Mouse (Mus musculus): ENCODE data around the gene Pnp. TPM values are rescaled to one million over a fixed set of nuclear protein-coding genes. Genes with fewer than 3 reads are reported as not detected.

Gene Pnp
- total RNA-seq (2014; rRNA removed) (18.8 and 35.9 TPM in 2 replicates), polyA plus RNA-seq (2015; fragmentation: Nextera tagmentation; extraction: Ambion mirVana) (12.5 and 14.4 TPM in 2 replicates)

DNA sequence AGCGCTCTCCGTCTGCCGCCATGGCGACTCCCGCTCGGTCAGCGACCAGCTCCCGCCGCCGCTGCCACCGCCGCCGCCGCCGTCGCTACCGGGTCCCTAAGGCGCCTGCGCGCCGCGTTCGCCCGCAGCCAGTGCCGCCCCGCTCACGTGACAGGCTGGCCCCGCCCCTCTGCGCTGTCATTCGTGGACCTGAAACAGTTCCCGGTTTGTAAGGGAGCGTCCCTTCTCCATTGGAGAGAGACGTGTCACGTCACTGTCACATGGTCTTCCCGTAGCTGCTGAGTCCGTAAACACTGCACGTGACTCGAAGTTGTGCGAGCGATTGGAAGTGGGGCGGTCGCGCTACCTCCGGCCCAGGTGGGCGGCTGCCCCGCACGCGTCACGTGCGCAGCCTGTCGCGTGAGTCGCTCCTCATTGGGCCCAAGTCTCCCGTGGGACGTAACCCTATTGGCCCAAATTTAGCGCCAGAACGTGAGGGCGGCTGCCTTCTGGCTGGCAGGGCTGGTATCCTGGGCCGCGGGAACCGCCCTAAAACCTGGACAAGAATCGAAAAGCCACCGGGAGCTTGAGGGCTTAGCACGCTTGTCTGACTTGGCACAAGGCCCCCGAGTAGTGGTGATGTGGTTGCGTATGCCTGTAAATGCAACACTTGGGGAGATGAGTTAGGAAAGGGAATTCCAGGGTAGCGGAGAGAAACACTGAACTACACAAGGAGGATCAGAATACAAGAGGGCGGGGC, at the start of gene Pnp, which contains the start of gene Pip4p1:
TSS of gene Pnp (plus strand) at position 329 of the 739 bp plus-strand sequence.
TSS of gene Pip4p1 (minus strand) at position 103 of the 739 bp plus-strand sequence.
- Histone ChIP-seq H3K36me3 (ENCODE audit: insufficient read depth, low read length) (peaks cover 23% of the 10 kb centered on the region), H3K9ac (replicated peaks; ENCODE audit: low read length, poor library complexity, severe bottlenecking) (peak within 1 kb of the TSS; percentile 99), H3K27me3 (ENCODE audit: insufficient read depth, low read length) (no peaks in the 10 kb centered on the region), H3K4me3 (ENCODE audit: low read depth, low read length) (peak within 1 kb of the TSS; percentile 97), H3K9me3 (ENCODE audit: low read length) (no peaks in the 10 kb centered on the region), H3K4me2 (ENCODE audit: low read depth, low read length, poor library complexity, severe bottlenecking) (peak within 1 kb of the TSS; percentile 89), H3K4me1 (ENCODE audit: insufficient read depth, low read length) (peaks cover 8% of the 10 kb centered on the region; the same call in 1 of the 2 replicates), H3K27ac (ENCODE audit: low read depth, low read length) (peak within 1 kb of the TSS; percentile 85)
- whole genome bisulfite sequencing, result under 1% methylated on average over 59 of the region's 68 CpGs
- DNase-seq (ENCODE audit: low spot score) (peak; percentile 100), ATAC-seq (ENCODE audit: low FRiP score) (peak; percentile 100)
- no peak for TF ChIP-seq CTCF (IDR thresholded peaks at IDR 0.05)

DNA sequence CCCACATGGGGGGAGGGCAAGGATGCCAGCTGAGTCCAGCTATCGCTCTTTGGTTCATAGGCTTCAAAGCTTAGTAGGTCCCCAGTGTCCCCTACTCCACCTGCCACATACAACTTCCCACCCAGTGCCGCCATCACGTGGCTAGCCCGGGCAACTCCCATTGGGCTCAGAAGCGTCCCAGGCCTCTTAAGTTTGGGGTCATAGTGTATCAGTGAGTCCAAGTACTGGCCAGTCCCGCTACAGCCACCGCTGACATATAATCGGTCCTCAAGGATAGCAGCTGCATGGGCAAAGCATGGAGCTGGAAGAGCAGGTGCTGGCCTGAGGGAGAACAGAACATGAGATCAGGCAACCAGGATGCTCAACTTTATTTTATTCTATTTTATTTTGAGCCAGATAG, 39.3 kb upstream of the Pnp start:
- H3K4me2 ChIP-seq (ENCODE audit: low read depth, low read length, poor library complexity, severe bottlenecking), result no peak overlapping the region
- no peak overlapping the region for H3K27ac ChIP-seq (ENCODE audit: low read depth, low read length)
- ATAC-seq (ENCODE audit: low FRiP score) (no peak), DNase-seq (ENCODE audit: low spot score) (no peak)
- no peaks in the 10 kb centered on the region for H3K27me3 ChIP-seq (ENCODE audit: insufficient read depth, low read length)
- H3K9ac ChIP-seq (replicated peaks; ENCODE audit: low read length, poor library complexity, severe bottlenecking), result no peak overlapping the region
- TF ChIP-seq CTCF (IDR thresholded peaks at IDR 0.05), result no peak
- WGBS, result 95% methylated on average over 8 of the region's 8 CpGs
- H3K4me1 ChIP-seq (ENCODE audit: insufficient read depth, low read length), result no peaks in the 10 kb centered on the region
- H3K4me3 ChIP-seq (ENCODE audit: low read depth, low read length), result no peak overlapping the region
- no peaks in the 10 kb centered on the region for H3K36me3 ChIP-seq (ENCODE audit: insufficient read depth, low read length)
- H3K9me3 ChIP-seq (ENCODE audit: low read length), result no peaks in the 10 kb centered on the region

GRCm38 (mm10) chr14:50892091-50892490, 38.8 kb upstream of the Pnp start:
- no peaks in the 10 kb centered on the region for H3K4me1 ChIP-seq (ENCODE audit: insufficient read depth, low read length)
- no peaks in the 10 kb centered on the region for H3K9me3 ChIP-seq (ENCODE audit: low read length)
- H3K36me3 ChIP-seq (ENCODE audit: insufficient read depth, low read length), result no peaks in the 10 kb centered on the region
- H3K27me3 ChIP-seq (ENCODE audit: insufficient read depth, low read length), result no peaks in the 10 kb centered on the region
- DNase-seq (ENCODE audit: low spot score) (no peak), ATAC-seq (ENCODE audit: low FRiP score) (no peak)
- no peak overlapping the region for H3K4me2 ChIP-seq (ENCODE audit: low read depth, low read length, poor library complexity, severe bottlenecking)
- H3K4me3 ChIP-seq (ENCODE audit: low read depth, low read length), result no peak overlapping the region
- 89% methylated on average over 7 of the region's 7 CpGs for WGBS
- no peak overlapping the region for H3K27ac ChIP-seq (ENCODE audit: low read depth, low read length)
- no peak overlapping the region for H3K9ac ChIP-seq (replicated peaks; ENCODE audit: low read length, poor library complexity, severe bottlenecking)
- no peak for TF ChIP-seq CTCF (IDR thresholded peaks at IDR 0.05)

GRCm38 (mm10) chr14:50892541-50893459, 38.1 kb upstream of the Pnp start:
- Histone ChIP-seq H3K4me1 (ENCODE audit: insufficient read depth, low read length) (no peaks in the 10 kb centered on the region), H3K4me2 (ENCODE audit: low read depth, low read length, poor library complexity, severe bottlenecking) (no peak overlapping the region), H3K4me3 (ENCODE audit: low read depth, low read length) (no peak overlapping the region), H3K9me3 (ENCODE audit: low read length) (no peaks in the 10 kb centered on the region), H3K27ac (ENCODE audit: low read depth, low read length) (no peak overlapping the region), H3K27me3 (ENCODE audit: insufficient read depth, low read length) (no peaks in the 10 kb centered on the region), H3K9ac (replicated peaks; ENCODE audit: low read length, poor library complexity, severe bottlenecking) (no peak overlapping the region), H3K36me3 (ENCODE audit: insufficient read depth, low read length) (no peaks in the 10 kb centered on the region)
- DNase-seq (ENCODE audit: low spot score) (no peak), ATAC-seq (ENCODE audit: low FRiP score) (no peak)
- 86% methylated on average over 22 of the region's 22 CpGs for WGBS
- TF ChIP-seq CTCF (IDR thresholded peaks at IDR 0.05), result no peak

- no peak overlapping the region for H3K27ac ChIP-seq (ENCODE audit: low read depth, low read length)
- H3K9ac ChIP-seq (replicated peaks; ENCODE audit: low read length, poor library complexity, severe bottlenecking), result no peak overlapping the region
- no peak overlapping the region for H3K4me3 ChIP-seq (ENCODE audit: low read depth, low read length)
- ATAC-seq (ENCODE audit: low FRiP score) (no peak), DNase-seq (ENCODE audit: low spot score) (no peak)
- no peaks in the 10 kb centered on the region for H3K36me3 ChIP-seq (ENCODE audit: insufficient read depth, low read length)
- H3K4me2 ChIP-seq (ENCODE audit: low read depth, low read length, poor library complexity, severe bottlenecking), result no peak overlapping the region
- H3K27me3 ChIP-seq (ENCODE audit: insufficient read depth, low read length), result no peaks in the 10 kb centered on the region
- H3K4me1 ChIP-seq (ENCODE audit: insufficient read depth, low read length), result no peaks in the 10 kb centered on the region
- no peak for TF ChIP-seq CTCF (IDR thresholded peaks at IDR 0.05)
- no peaks in the 10 kb centered on the region for H3K9me3 ChIP-seq (ENCODE audit: low read length)
Observed at GRCm38 (mm10) chr14:50895407-50895806, 35.5 kb upstream of the Pnp start.

Data from midbrain, postnatal 0 days (tissue).